Mouse (Mus musculus) kidney, postnatal 0 days (tissue): ENCODE results near the gene Trpt1. TPM values are rescaled to one million over a fixed set of nuclear protein-coding genes. Genes with fewer than 3 reads are reported as not detected.
A peak's percentile ranks its signal among the peaks of the same experiment; 100 is the strongest.

Experiments
- ATAC-seq: fragments of 200-750 bp; cut with Nextera tagmentation; replicated peaks from 2 replicates; pipeline ENCODE4 v1.8.0; 2017; ENCODE audit warnings: low read depth, moderate number of reproducible peaks, moderate TSS enrichment, moderate library complexity; ENCODE audit not compliant: low FRiP score
- DNase-seq: peaks from one replicate; pipeline ENCODE4 v3.0.0-alpha.2; 2016; ENCODE audit warnings: low spot score
- H3K27ac ChIP-seq: fragments of 300-500 bp; sonication (generic); 2 replicates; pipeline ENCODE4 v1.5.1; 2014; ENCODE audit warnings: mild to moderate bottlenecking
- H3K27me3 ChIP-seq: fragments of 300-500 bp; sonication (generic); 2 replicates; pipeline ENCODE4 v1.6.1; 2014; ENCODE audit warnings: low read length, mixed read lengths; ENCODE audit not compliant: insufficient read depth
- H3K36me3 ChIP-seq: fragments of 300-500 bp; sonication (generic); 2 replicates; pipeline ENCODE4 v1.6.1; 2014; ENCODE audit warnings: low read length, mixed read lengths; ENCODE audit not compliant: insufficient read depth
- H3K4me1 ChIP-seq: fragments of 300-500 bp; sonication (generic); replicated peaks from 2 replicates; pipeline ENCODE4 v1.6.1; 2014; ENCODE audit warnings: antibody characterized with exemption, low read length, mixed read lengths; ENCODE audit not compliant: insufficient read depth
- H3K4me2 ChIP-seq: fragments of 300-500 bp; sonication (generic); 2 replicates; pipeline ENCODE4 v1.6.1; 2014; ENCODE audit warnings: mild to moderate bottlenecking, low read length, moderate library complexity, mixed read lengths
- H3K4me3 ChIP-seq: fragments of 300-500 bp; sonication (generic); replicated peaks from 2 replicates; pipeline ENCODE4 v1.5.1; 2014; ENCODE audit warnings: low read depth, low read length
- H3K9ac ChIP-seq: fragments of 300-500 bp; sonication (generic); 2 replicates; pipeline ENCODE4 v1.6.1; 2014; ENCODE audit warnings: low read depth, low read length
- H3K9me3 ChIP-seq: fragments of 300-500 bp; sonication (generic); replicated peaks from 2 replicates; pipeline ENCODE4 v1.6.1; 2016; ENCODE audit warnings: low read length, inconsistent platforms, mixed read lengths
- CTCF ChIP-seq: IDR thresholded peaks from 2 replicates; pipeline ENCODE4 v1.5.1; 2016; ENCODE audit warnings: antibody characterized with exemption, low read depth, mild to moderate bottlenecking, moderate library complexity
- WGBS: fragments of 180-500 bp; shearing (Covaris S2); extraction: QIAGEN DNeasy Blood & Tissue Kit; methylation state at CpG from one replicate; pipeline ENCODE4 v1.1.7; 2014; 5-methylcytosine and 5-hydroxymethylcytosine counted together
- polyA plus RNA-seq: library from polyadenylated mRNA; unstranded; fragments of >200 nt; fragmentation: Nextera tagmentation; extraction: Ambion mirVana; gene quantifications from 2 replicates; pipeline ENCODE4 v1.2.1, GENCODE M21; 2015

Trpt1 gene
- polyA plus RNA-seq, 1 experiment from 2014 or later = 14.5 TPM

DNA sequence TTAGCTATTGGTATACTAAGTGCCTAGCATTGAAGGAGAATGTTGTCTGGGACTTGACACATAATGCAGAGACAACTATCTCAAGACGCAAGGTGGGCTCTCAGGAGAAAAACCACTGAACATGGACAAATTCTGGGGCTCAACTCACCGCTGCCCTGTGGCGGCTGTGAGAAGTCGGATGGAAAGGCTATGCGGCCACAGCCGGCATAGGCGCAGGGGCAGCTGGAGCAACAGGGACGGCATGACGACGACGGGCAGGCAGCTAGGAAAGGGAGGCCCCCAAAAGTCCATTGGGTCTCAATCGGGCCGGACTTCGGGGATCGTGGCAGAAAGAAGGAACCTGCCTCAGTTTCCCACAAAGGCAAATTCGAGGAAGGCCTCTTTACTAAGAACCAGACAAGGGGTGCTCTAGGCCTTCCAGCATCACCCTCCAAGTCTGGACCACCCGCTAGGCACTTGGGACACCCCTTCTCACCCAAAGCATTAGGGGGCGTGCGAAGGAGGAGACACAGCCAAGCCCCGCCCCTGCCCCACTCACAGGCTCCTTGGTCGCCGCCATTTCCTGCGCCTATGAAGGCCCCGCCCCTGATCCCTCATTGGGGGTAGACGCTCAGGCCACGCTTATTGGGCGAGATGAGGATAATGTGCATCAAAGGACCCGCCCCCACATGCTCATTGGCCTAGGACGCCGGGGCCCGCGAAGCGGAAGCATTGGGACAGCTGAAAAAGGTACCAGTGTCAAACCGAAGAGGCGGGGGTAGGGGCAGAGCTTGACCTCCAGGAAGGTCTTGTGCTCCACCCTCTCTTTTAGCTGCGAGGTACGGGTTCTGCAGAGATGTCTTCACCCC lies 3.7 kb upstream of the Trpt1 start, which contains the start of gene Dnajc4:
Dnajc4 (minus strand) TSS at position 562 of the 848 bp plus-strand sequence.
- DNase-seq (peak; percentile 99), ATAC-seq (peak; percentile 93)
- Histone ChIP-seq H3K36me3 (no peaks in the 10 kb centered on the region), H3K4me2 (peak within 1 kb of the TSS; percentile 97), H3K27ac (peak within 1 kb of the TSS; percentile 73), H3K27me3 (no peaks in the 10 kb centered on the region), H3K4me1 (peaks cover 30% of the 10 kb centered on the region), H3K4me3 (peak within 1 kb of the TSS; percentile 53), H3K9ac (peak within 1 kb of the TSS; percentile 68), H3K9me3 (no peaks in the 10 kb centered on the region)
- TF ChIP-seq CTCF = peak; percentile 38
- 1% methylated on average over 37 of the region's 37 CpGs for WGBS

DNA sequence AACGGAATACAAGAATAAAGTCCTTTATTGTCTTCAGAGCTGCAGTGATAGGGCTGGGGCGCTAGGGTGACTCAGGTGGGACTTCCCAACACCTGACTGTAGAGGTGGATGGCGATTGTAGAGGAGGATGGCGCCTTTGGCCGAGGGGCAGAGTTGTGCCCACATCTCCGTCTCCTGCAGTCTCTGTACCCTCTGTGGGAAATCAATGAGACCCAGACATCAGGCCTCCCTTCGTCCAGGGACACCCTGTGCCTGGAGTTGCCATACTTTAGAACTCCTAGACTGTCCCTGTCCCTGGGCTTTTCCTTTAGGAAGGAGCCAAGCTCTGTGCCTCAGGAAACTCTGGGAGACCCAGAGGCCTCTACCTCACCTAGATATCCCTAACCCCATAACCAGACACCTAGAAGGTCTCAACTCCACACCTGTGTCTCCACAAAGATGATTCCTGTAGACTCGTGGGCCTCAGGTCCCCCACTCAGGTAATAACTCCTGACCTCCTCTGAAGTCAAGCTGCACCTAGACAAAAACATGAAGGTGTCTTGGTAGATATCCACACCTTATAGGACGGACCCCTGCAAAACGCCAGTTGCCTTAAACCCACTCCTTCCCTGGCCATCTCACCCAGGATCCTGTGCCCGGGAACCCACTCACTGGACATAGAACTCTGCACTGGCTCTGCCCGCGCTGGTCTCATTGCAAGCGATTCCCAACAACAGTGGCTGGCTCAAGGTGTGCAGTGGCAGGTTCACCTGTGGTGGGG lies 2.7 kb upstream of the Trpt1 start:
- H3K9ac ChIP-seq = peak overlapping the region; percentile 68
- H3K9me3 ChIP-seq = no peaks in the 10 kb centered on the region
- peak overlapping the region; percentile 53 for H3K4me3 ChIP-seq
- no peaks in the 10 kb centered on the region for H3K27me3 ChIP-seq
- no peak for ATAC-seq
- no peak for TF ChIP-seq CTCF
- H3K27ac ChIP-seq = peak overlapping the region; percentile 73
- no peaks in the 10 kb centered on the region for H3K36me3 ChIP-seq
- DNase-seq = no peak
- H3K4me2 ChIP-seq = peak overlapping the region; percentile 97
- WGBS = 61% methylated on average over 14 of the region's 14 CpGs
- H3K4me1 ChIP-seq = peaks cover 31% of the 10 kb centered on the region

DNA sequence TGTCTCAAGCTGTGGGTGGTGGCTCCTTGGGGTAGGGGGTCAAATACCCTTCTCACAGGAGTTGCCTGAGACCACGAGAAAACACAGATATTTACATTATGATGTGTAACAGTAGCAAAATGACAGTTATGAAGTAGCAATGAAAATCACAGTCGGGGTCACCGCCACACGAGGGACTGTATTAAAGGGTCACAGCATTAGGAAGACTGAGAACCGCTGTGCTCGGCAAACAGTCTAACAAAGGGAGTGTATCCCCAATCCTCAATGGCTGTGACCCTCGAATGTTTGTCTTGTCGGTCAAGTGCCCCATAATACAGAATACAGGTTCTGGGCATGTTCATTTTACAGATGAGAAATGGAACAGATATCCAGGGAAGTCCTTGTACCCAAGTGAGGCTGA lies 1.9 kb upstream of the Trpt1 start:
- Histone ChIP-seq H3K9me3 (no peaks in the 10 kb centered on the region), H3K27me3 (no peaks in the 10 kb centered on the region), H3K4me1 (peaks cover 31% of the 10 kb centered on the region), H3K27ac (no peak overlapping the region), H3K4me3 (no peak overlapping the region), H3K4me2 (no peak overlapping the region), H3K36me3 (0 out of 2 replicates have a peak, but pooled peaks cover 3% of the 10 kb centered on the region), H3K9ac (no peak overlapping the region)
- ATAC-seq (no peak), DNase-seq (no peak)
- TF ChIP-seq CTCF = no peak
- WGBS = 82% methylated on average over 8 of the region's 8 CpGs

DNA sequence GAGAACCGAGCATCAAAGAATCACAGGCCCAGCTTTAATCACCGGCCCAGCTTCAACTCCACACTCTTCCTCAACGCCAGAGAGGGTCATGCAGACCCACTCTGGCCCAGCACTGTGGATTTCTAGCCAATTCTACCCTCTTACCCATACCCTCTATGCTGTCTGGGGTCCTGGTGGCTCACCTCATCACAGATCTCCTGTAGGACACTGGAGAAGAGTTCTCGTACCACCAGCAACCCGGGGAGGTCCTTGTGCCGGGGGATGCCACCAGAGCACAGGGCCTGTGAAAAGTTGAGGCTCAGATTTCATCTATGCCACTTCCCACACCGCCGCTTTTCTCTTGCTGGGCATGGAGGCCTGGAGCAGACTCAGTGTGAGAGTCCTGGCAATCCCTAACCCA lies 1.4 kb upstream of the Trpt1 start:
- no peak overlapping the region for H3K27ac ChIP-seq
- peak overlapping the region; percentile 90 for H3K4me2 ChIP-seq
- WGBS = 64% methylated on average over 8 of the region's 8 CpGs
- no peaks in the 10 kb centered on the region for H3K27me3 ChIP-seq
- peaks cover 7% of the 10 kb centered on the region; the same call in 1 of the 2 replicates for H3K36me3 ChIP-seq
- peaks cover 31% of the 10 kb centered on the region for H3K4me1 ChIP-seq
- no peak overlapping the region for H3K9ac ChIP-seq
- H3K4me3 ChIP-seq = 0 out of 2 replicates have a peak overlapping the region, but pooled peaks have one; percentile 3
- no peak for ATAC-seq
- H3K9me3 ChIP-seq = no peaks in the 10 kb centered on the region
- no peak for DNase-seq
- no peak for TF ChIP-seq CTCF

DNA sequence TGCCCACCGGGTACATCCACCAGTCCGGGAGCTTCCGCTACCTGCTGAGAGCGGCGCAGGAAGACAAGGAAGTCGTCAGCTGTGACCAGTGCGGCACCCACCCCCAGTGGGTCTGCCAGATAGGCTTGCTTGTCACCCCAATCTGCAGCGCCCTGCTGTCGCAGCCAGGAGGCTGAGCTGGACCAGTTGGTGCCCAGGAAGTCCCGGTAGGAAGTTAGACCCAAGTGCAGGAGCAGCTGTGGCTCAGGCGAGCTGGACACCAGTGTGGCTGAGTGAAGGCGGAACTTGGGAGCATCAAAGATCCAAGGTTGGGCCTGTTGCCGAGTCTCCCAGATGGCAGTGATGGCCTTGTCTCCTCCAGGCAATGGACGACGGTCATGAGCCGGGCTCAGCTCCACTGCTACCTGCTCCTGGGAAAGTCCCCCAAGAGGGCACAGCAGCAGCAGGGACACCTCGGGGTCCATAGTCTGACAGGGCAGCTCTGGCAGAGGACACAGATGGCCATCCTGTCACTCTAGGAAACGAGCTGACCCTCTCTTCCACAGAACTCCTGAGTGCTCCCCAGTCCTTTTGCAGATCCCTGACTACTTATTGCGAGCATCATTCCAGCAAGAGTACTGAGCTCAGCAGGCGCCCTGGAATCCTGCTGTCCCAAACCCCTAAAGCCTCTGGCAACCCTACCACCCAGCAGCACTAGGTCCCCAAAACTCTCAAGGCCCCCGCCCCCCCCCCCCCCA lies 508 bp upstream of the Trpt1 start:
- no peak for ATAC-seq
- H3K27ac ChIP-seq = peak overlapping the region; percentile 50
- 43% methylated on average over 21 of the region's 21 CpGs for WGBS

More for the DNA sequence above, 508 bp upstream of the Trpt1 start:
- Histone ChIP-seq H3K27me3 (no peaks in the 10 kb centered on the region), H3K4me2 (peak overlapping the region; percentile 90), H3K9ac (peak overlapping the region; percentile 70), H3K4me3 (peak overlapping the region; percentile 56), H3K36me3 (peaks cover 11% of the 10 kb centered on the region; the same call in 1 of the 2 replicates), H3K4me1 (peaks cover 31% of the 10 kb centered on the region), H3K9me3 (no peaks in the 10 kb centered on the region)
- DNase-seq = no peak
- TF ChIP-seq CTCF = peak; percentile 17; the same call in 1 of the 2 replicates
